Mouse (Mus musculus) embryo, embryonic 11 days (tissue): ENCODE measurements around the gene D430042O09Rik.

Experiments
- DNase-seq: peaks from one replicate; pipeline ENCODE4 v3.0.0-alpha.2; 2015

Gene D430042O09Rik

DNA sequence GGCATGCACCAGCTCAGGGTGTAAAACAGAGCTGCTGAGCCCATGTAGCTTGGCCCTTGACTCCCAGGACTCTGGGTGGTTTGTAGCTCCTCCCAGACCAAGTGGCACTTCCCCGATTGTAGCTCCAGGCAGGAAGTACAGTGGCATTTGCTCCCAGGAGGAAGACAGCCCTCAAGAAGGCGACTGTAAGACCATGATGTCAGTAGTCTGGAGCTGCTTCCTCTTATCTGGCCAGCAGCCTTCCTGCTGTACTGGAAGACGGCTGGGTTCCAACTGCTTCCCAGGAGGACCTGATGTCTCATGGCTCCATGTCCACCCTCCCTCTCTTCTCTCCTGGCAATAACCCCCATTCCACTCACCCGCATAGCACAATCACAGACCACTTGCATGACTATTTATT, 170.4 kb downstream of the D430042O09Rik start:
- no peak for DNase-seq

DNA sequence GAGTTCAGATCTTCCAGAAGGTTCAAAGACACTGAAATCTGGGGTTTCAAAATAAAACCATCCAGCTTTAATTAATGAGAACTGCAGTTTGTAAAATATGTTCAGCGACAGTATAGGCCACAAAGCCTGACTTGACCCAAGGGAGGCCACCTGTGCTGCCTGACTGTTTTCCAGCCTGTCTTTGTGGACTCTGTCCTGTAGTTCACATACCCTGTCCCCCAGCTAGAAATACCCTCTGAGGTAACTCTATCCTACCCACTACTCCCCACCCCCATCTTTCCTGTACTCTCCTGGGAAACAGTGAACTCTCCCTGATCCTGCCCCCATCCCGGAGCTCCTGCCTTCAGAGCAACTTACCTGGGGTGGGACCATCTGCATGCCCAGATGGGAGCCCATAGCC, 175.5 kb downstream of the D430042O09Rik start:
- DNase-seq: no peak

DNA sequence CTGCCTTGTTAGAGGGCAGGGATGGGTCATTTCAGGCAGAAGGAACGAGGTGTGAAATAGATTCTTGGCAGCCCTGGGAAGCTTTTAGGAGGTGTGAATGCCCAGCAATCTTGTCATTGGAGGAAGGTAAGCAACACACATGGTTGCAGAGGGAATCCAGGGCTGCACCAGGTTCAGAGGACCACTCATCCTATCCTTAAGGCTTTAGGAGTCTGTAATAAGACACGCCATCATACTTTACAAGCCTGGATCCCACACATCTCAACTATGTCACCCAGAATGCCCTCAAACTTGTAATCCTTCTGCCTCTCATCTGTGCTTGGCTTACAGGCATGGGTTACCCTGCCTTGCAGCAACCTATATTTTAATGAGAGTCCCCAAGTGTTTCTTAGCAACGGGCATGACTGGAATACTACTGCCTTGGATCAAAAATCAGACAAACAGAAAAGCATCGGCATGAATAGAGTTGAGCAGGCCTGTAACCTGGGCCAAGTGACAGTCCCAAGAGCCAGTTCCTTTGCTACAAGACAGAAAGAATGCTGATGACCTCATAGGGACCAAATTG, 178.5 kb downstream of the D430042O09Rik start:
- no peak for DNase-seq

GRCm38 (mm10) chr7:125887124-125887523, 179.4 kb downstream of the D430042O09Rik start:
- DNase-seq: peak; percentile 49

- no peak for DNase-seq
Observed at GRCm38 (mm10) chr7:125887761-125888160, 180.1 kb downstream of the D430042O09Rik start.

- DNase-seq: no peak
Observed at GRCm38 (mm10) chr7:125888373-125888772, 180.7 kb downstream of the D430042O09Rik start.

GRCm38 (mm10) chr7:125893621-125894020, 185.9 kb downstream of the D430042O09Rik start:
- no peak for DNase-seq

DNA sequence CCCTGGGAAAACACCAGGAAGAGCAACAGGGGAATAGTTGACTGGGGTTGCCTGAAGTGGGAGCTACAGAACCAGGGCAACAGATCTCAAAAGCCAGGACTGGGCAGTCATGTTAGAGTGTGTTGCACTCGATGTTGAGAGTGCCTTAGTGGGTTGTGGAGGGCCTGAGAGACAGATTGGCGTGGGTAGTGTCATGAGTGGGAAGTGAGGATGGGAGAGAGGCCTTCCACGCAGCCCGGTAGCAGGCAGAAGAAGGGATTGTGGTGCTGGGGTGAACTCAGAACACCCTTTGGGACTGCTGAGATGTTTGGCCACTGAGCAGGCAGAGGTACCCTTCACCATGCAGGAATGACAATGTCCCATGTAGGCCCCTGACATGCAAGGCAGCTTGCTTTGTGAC, 189.4 kb downstream of the D430042O09Rik start:
- DNase-seq: no peak

- no peak for DNase-seq
Observed at GRCm38 (mm10) chr7:125899036-125899435, 191.3 kb downstream of the D430042O09Rik start.

DNA sequence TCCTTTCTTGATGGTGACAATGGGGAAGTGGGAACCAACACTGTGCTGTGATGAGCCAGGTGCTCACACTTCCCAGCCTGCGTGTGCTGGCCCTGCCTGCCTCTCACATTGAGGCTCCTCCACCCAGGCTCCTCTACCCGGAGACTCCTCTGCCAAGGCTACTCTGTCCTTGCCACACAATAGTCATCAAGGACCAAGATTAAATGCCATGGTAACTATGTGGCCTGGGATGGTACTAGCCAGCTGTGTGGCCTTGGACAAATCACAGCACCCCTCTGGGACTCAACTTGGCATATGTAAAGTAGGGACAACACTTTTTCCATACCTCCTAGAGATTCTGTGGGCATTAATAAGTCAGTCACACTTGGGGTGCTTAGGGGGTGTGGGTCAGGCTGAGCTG, 192.2 kb downstream of the D430042O09Rik start:
- DNase-seq: no peak

GRCm38 (mm10) chr7:125900386-125901161, 192.9 kb downstream of the D430042O09Rik start:
- no peak for DNase-seq

- no peak for DNase-seq
Observed at GRCm38 (mm10) chr7:125920801-125921200, 213.1 kb downstream of the D430042O09Rik start.

GRCm38 (mm10) chr7:125924044-125924443, 216.4 kb downstream of the D430042O09Rik start:
- DNase-seq: no peak
